Mouse (Mus musculus) lung, adult 2 months (tissue): ENCODE data around the gene Epas1.

ENCODE experiments used
- CTCF ChIP-seq: fragments of 200-500 bp; IDR thresholded peaks from 2 replicates; pipeline ENCODE4 v1.5.1; 2011; ENCODE audit warnings: mild to moderate bottlenecking, low read length, control low read depth; ENCODE audit not compliant: insufficient read depth
- POLR2A ChIP-seq: fragments of 200-500 bp; IDR thresholded peaks from 2 replicates; pipeline ENCODE4 v1.6.1; 2011; ENCODE audit warnings: low read depth, mild to moderate bottlenecking, control low read depth, low read length, borderline replicate concordance; ENCODE audit errors: extremely low read depth

- TF ChIP-seq POLR2A = no peak
- no peak for TF ChIP-seq CTCF
These were observed 124.2 kb downstream of the Epas1 start for GRCm38 (mm10) chr17:86877747-86878146.
